Mouse (Mus musculus): Measurements from ENCODE around the gene Cryl1.
A peak's percentile ranks its signal among the peaks of the same experiment; 100 is the strongest.

Gene Cryl1

DNA sequence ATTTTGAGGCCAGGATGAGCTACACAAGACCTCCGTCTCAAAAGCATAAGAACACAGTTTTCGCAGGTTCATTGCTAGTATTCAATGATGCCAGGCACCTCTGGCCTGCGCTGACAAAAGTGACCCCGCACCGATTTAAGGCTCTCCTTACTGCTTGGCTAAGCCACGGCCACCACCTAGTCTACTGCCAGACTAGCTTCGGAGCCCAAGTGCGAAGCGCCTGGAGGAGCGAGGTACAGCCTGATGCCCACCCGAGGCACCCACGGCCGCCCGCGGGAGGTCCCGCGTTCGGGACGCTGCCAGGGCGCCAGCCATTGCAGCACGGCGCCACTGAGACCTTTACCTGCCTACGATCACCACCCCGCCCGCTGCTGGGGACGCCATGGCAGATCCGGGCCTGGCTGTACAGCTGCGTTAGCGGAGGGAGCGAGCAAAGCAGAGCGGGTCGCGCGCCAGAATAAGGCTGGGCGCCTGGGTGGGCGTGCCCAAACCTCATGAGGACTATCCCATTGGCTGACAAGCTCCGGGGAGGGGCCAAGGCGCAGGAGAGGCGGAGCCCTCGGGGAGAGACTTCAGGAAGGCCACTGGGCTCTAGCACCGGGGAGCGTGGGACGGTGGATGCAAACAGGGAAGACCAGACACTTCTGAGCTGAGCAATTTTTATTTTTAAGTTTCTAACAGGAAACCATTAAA, at the start of gene Cryl1:
Gene Cryl1, minus strand, starts transcription at position 465 of the 693 bp plus-strand sequence.
- peak; percentile 97 for DNase-seq

DNA sequence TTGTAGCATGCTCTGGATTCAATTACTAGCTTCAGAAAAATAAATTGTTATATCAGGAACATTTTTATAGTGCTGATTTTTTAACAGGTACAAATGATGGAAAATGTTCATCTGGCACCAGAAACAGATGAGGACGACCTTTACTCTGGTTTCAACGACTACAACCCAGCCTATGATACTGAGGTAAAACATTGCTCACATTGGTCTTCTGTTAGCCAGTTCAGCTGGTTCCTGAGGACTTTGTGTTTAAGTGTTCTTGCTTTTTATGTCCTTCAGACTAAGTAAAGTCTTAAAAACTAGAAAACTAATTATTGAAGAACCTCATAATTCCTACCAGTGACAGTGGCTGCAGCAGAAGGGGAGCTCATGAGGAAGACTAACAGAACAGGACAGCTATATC, 32.1 kb upstream of the Cryl1 start:
- DNase-seq, result no peak

DNA sequence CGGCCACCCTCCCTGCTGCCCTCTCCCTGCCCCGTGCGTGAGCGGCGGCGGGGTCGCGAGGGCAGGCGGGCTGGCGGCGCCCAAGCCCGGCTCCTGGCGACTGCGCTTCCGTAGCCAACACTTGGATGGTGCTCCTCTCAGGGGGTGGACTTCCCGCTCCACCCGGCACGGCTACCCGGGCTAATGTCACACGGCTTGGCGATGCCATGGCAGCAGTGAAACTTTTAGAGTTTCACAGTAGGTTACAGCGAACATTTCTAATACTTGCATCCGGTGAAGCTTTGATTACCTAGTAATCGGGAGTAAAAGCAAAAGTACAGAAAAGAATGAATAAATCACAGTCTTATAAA, 25.9 kb upstream of the Cryl1 start:
- no peak for DNase-seq

DNA sequence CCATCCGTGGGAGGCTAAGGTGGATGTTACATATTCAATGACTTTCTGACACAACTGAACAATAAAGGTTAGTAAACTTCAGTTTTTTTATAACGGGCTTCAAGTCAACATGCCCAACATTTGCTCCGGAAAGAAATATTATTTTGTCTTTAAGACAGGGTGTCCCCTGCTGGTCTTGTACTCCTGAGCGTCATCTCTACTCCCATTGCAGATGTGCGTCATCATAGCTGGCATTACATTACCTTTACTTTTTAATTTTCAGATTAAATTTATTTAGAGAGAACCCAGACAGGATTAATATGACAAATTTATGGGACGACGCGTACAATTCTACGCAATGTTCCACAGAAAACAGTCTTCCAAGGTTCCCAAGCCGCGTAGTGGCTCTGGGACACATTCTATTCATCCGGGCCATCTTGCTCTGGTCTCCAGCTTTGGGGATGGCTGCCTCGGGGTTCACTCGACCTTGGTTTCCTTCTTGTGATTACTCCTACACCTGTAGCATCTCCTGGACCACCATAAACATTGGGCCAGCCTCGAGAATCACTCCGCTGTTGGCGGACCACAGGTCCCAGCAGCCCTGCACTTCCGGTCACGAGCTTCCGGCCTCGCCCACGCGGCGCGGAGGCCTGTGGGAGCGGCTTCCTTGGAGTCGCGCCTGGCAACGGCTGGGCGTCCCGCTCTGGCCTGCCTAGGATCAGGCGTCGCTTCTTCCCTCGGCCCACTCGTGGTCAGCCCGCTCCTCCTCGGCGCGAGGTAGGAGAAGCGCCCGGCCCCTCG, 25.3 kb upstream of the Cryl1 start, which contains the start of gene Ift88:
Gene Ift88, plus strand, starts transcription at position 631 of the 780 bp plus-strand sequence.
- DNase-seq, result peak; percentile 89

DNA sequence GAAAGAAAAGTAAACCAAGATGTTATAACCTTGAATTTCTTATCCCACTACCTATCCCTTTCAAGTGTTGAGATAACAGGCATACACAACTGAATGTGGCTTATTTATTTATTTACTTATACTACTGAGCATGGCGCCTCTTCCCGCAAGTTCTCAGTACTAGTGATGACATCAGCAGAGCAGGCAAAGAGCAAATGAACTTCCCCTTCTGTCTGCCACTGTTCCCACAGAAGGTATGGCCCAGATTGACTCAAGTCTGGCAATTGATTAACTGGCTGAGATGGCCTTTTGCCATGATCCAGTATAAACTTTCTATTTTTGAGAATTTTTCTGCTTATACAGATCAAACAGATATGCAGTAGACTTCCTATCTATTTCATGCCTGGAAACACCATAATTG, 18.9 kb upstream of the Cryl1 start:
- no peak for DNase-seq

DNA sequence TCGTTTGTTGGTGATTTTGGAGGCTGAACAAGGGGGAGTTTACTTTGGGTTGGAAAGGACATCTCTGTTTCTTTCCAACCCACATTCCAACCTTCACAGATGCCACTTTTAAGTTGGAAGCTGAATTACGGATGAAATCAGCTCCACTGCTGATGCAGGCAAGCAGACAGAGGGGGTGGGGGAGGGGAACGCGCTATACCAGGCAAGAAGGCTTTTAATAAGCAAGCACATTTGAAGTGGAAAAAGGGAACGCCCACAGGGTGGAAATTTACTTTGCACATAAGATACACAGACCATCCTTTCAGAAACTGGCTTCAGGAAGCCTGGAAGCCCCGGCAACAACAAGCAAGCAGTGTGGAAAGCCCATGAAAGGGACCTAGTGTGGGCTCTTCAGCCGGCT, 13.8 kb upstream of the Cryl1 start:
- DNase-seq, result no peak

DNA sequence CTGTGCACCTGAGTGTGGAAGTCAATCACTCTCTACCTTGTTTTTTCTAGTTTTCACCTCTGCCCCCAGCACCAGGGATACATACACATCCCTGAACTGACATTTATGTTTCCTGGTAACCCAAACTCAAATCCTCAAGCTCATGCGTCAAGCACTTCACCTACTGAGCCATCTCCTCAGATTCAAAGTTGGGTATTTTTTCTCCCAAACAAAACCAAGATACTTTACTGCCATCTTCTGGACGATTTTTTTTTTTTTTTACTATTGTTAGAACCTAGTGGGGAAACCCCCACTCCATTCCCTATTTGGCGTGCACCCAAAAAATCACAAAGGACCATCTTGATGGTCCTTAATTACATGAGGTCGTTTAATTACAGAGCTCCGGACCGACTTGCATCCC, 10.8 kb upstream of the Cryl1 start:
- no peak for DNase-seq

DNA sequence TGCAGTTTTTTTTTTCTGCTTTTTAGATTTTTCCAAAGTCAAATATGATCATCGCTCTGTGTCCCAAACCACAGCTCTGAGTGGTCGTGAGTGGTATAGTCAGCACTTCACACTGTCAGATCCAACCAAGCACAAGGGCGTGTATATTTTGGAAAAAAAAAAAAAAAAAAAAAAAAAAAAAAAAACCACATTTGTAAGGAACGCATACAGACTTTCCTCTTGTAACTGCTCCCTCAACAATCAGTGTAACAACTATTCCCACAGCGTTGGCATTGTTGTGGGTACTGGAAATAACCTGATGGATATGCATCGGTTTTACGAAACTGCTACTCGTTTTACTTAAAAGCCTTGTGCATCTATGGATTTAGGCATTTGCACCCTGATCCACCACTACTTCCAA, 9.8 kb upstream of the Cryl1 start:
- no peak for DNase-seq

DNA sequence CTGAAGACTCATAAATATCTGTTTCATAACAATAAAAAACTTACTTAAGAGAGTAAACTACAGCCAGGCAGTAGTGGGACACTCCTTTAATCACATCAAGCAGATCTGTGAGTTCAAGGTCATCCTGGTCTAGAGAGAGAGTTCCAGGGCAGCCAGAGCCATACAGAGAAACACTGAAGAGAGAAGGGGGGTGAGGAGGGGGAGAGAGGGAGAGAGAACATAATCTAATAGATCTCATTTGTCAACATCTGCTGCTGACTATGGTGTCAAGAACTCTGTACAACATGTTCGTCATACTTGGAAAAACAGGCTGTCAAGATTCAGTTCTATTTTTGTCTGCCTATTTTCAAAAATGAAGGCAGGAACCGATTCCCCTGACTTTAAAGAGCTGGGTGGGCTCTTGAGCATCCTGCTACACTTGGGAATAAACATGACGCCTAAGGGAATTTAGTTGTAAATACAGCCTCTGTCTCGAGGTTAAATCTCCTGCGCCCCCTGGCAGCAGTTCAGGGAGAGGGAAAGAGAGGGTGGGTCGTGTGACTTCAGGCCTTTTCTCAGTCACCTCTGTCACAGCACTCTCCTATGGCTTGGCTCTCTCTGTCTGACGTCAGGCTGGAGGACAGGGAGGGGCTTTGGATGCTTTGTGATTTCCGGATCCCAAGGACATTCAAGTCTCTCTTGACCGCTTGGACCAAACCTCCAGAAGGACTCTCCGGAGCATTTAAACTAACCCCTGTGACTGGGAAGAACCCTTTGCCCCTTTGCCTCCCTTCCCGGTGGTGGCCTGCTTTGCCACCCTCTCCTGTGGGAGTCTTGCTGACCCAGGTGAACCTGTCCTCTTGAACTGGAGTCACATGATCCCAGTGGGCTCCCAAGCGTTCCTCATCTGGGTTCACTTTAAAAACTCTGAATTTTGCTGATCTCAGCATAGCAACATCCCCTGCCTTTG, 9.0 kb upstream of the Cryl1 start:
- peak; percentile 48 for DNase-seq

DNA sequence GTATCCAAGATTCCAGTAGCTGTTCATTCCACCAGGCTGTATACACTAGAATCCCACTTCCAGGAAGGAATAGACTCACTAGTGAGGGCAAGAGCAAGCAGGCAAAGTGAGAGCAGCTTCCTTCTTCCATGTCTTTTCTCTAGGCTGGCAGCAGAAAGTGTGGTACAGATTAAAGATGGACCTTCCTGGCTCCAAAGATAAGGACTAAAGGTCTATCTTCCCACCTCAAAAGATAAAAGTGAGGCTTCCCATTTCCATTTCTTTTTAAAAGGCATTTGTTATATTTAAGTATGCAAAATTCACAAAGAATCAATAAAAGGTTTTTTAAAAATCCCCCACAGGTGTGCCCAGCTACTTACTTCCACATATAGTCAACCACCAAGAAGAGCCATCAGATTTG, 4.5 kb upstream of the Cryl1 start:
- DNase-seq, result no peak

DNA sequence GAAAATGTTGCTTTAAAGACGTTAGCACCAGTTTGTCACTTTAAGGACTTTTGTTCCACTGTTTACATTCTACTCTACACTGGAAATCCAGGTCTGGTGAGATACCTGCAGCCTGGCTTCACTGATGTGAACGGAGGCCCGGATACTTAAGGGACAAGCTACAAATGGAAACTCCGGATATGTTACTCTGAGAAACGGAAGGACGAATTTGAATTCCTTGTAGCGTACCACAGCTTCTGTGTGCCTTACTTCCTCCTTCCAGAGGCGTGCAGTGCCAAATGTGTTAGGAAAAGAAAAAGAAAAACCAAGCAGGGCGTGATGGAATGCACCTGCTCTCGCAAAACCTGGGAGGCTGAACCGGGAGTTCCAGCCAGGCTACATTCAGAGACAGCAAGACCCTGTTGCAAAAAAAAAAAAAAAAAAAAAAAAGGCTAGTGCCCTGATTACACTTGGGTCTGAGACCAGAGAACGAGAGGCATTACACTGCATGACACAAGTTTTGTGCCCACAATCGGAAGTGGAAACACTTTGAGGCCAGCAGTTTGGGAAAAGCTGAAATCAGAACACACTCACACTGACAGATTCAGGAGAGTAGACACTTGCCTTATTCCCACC, 591 bp upstream of the Cryl1 start:
- DNase-seq, result no peak

DNA sequence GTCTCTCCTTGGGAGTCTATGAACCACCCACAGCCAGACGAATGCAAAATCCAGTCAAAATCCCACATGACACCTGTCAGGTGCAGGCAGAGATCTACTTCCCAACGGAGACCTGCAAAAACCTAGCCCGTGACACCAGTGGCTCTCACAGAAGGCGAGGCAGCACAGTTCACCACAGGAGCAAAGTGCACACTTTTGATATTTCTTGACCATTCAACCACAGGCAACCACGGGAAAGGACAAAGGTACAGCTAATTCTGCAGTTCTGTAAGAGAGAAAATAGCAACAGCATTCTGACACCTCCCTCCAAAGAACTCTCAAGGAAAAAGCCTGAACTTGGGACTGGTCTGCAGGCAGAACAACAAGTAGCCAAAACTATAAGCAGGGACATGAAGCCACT, 1.1 kb downstream of the Cryl1 start:
- DNase-seq, result no peak

DNA sequence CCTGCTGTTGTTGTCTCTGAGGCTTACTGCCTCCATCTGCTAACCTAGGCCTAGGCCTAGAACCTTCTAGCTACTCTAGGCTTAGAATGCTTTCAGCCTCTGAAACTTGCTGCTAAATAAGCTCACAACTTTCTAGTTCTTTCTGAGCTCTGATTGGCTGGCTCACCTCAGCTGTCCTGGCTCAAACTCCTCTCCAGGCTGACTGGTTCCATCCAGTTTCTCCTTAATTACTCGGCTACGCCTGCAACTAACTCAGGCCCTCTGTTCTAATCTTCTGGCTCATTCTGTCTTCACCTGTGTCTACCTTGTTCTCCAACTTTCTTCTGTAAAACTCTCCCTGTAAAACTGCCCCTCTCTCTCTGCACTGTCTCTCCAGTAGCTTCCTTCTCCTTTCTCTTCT, 2.9 kb downstream of the Cryl1 start:
- no peak for DNase-seq

DNA sequence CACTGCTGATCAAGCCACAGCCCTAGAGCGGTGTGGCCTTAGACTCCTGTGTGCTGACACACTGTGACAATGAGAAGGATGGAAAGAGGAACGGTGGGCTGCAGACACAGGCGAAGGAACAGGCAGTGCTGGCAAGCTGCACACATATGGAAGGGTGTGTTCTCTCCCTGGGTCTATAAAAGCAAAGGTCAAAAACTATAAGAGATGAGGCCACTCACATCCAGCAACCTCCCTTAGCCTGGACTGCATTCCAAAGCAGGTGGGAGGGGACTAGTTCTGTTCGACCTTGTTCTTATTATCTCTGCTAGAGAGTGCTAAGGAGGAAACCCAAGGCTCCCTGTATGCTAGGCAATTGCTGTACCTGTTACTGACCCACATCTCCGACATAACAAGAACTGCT, 6.1 kb downstream of the Cryl1 start:
- no peak for DNase-seq

DNA sequence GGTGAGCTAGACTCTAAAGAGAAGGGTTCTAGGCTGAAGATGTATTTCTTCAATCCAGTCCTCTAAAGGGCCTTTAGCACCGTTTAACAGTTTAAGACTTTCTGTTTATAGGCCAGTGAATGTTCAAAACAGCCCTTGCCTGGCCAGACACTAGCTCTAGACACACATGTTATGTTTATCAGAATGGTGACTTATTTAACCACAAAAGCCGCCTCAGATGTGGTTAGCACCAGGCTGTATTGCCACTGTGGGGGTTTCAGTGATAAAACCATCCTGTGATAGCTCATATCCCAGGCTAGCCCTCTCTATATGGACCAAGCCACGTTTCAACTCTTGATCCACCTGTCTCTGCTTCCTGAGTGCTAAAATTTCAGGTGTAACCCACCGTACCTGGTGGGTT, 6.7 kb downstream of the Cryl1 start:
- DNase-seq, result no peak

DNA sequence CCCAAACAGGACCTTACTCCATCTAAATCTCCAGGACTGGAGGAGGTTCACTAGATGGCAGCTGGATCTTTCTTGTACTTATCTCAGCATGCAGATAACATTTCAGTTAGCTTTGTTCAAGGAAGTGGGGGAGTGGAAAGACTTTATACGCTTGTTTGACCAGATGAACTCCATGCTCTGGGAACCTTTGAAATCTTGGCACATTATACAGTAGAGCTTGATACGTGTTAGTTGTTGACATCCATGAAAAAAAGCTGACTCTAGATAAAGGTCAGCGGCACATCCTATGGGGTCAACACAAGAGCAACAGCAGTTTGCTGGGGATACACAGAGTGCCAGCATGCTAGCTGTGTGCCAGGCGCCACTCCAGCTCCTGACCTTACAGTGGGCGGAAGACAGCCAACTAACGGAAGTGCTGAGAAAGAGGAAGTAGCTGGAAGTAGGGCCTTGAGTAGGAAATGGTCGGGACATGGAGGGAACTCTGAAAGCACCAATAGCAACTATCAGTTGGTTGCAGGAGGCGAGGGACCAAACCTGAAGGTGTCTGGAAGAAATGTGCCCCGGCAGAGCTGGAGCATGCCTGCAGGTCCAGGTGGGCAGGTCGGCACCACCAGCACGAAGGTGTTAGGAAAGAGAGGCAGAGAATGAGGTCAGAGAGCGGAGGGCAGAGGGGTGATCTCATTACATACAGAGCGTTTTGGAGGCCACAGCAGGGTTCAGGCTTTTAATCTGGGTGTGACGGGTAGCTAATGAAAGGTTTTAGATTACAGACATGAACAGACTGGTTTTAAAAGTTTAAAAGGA, 11.4 kb downstream of the Cryl1 start:
- DNase-seq, result no peak

DNA sequence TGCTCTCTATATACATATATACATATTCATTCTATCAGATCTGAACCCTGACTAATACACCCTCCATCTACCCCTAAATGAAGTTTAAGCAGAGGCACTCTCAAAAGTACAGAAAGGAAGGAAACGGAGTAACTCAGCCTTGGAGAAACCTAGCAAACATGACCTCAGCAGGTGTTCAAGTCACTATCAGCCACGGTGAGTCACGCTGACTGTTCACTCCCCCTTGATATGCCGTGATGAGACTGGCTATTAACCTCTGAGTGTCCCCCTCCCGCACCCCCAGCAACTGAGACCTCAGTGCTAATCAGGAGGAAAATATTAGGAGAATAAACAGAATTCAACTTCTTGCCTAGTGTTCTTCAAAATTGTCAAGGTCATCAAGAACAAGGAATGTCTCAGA, 12.7 kb downstream of the Cryl1 start:
- DNase-seq, result no peak

DNA sequence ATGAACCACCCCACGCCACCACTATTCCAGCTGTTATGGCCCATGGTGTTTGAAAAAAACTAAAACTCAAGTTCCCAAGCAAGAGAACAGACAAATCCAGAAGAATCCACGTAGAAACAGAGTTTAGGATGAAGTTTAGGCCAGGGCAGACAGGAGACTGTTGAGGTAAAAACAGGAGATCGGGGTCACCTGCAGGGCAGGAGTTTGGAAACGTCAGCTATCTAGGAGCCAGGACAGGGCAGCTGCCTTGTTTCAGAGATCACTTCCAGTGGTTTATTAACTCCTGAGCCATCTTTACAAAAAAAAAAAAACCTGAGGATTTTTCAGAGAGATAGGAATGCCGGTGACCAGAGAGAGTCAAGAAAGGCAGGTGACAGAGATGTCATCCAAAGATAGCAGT, 20.8 kb downstream of the Cryl1 start:
- no peak for DNase-seq

DNA sequence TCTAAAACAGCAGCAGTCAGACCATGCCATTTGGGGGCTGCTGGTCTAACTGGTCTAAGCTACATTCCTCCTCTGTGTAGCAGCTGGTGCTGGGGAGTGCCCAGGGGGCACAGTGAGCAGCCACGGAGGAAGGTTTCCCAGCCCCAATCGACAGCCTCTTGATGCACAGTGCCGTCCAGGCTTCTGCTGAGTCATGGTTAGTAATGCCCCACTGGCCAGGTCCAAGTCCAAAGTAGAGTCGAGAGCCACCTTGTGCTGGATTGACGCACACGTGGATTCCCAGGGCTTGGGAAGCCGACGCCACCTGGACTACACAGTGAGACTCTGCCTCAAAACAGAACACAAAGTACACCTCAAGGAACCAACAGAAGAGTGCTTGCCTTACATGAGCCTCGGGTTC, 21.4 kb downstream of the Cryl1 start:
- DNase-seq, result peak; percentile 12

DNA sequence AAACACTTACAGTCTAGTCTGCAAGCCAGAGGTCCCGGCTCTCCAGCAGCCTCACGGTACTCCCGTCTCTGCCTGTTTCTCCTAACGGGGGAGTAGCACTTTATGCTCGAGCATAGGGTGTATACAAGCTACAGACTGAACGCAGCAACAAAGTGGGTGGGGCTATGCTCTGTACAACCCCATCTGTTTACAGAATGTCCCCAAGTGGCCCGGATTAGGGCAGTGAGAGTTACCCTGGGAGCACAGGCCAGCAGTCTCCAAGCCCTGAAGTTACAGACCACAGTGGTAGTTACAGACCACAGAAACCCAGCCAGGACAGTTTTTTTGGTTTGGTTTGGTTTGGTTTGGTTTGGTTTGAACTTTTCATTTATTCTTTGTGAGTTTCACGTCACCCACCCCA, 22.3 kb downstream of the Cryl1 start:
- no peak for DNase-seq

DNA sequence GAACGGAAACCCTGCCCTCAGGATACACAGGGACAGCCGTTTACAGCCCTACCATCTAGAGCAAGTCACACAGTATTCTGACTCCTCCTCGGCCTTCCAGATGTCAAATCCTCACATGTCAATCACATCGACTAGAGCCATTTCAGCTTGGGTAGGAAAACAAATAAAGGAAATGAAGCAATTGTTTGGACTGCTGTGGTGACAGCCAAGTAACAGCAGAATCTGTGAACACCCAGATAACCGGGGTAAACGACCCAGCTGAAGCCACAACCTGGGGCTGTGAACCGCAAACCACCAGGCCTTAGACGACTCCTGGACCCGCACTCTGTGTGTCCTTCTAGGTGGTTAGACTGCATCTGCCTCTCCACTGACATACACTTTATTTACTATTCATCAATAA, 23.1 kb downstream of the Cryl1 start:
- no peak for DNase-seq
